Mouse (Mus musculus): ENCODE data around the gene Fam219a. TPM values are rescaled to one million over a fixed set of nuclear protein-coding genes. Genes with fewer than 3 reads are reported as not detected.

The Fam219a gene
- polyA plus RNA-seq, 1 experiment from 2014 or later, result 0.30 TPM

GRCm38 (mm10) chr4:41504325-41504724, 65.0 kb downstream of the Fam219a start:
- Histone ChIP-seq H3K4me2 (no peak overlapping the region), H3K27me3 (peaks cover 69% of the 10 kb centered on the region), H3K27ac (no peak overlapping the region), H3K36me3 (no peaks in the 10 kb centered on the region), H3K4me1 (replicated peaks) (peaks cover 35% of the 10 kb centered on the region), H3K9me3 (replicated peaks) (no peaks in the 10 kb centered on the region), H3K4me3 (replicated peaks) (no peak overlapping the region), H3K9ac (no peak overlapping the region)
- 63% methylated on average over 5 of the region's 5 CpGs for WGBS (ENCODE audit: insufficient replicate concordance)
- DNase-seq (no peak), ATAC-seq (ENCODE audit: low read depth) (no peak)

GRCm38 (mm10) chr4:41502986-41503412, 66.3 kb downstream of the Fam219a start, which contains the start of gene AI464131:
TSS of gene AI464131 (minus strand) at chr4:41503076.
- Histone ChIP-seq H3K36me3 (no peaks in the 10 kb centered on the region), H3K27me3 (peaks cover 69% of the 10 kb centered on the region)
- whole genome bisulfite sequencing (ENCODE audit: insufficient replicate concordance), result under 1% methylated on average over 18 of the region's 18 CpGs

GRCm38 (mm10) chr4:41502171-41502940, 67.0 kb downstream of the Fam219a start:
- Histone ChIP-seq H3K9me3 (replicated peaks) (no peaks in the 10 kb centered on the region), H3K9ac (peak overlapping the region; percentile 39; the same call in 1 of the 2 replicates), H3K4me2 (peak overlapping the region; percentile 71), H3K27me3 (peaks cover 69% of the 10 kb centered on the region), H3K27ac (no peak overlapping the region), H3K36me3 (no peaks in the 10 kb centered on the region), H3K4me1 (replicated peaks) (peaks cover 46% of the 10 kb centered on the region), H3K4me3 (replicated peaks) (peak overlapping the region; percentile 46)
- DNase-seq, result no peak
- ATAC-seq (ENCODE audit: low read depth), result peak; percentile 11
- 16% methylated on average over 20 of the region's 20 CpGs for WGBS (ENCODE audit: insufficient replicate concordance)

More at GRCm38 (mm10) chr4:41502986-41503412, 66.3 kb downstream of the Fam219a start, which contains the start of gene AI464131:
- Histone ChIP-seq H3K4me3 (replicated peaks) (peak within 1 kb of the TSS; percentile 46), H3K4me2 (peak within 1 kb of the TSS; percentile 71), H3K9me3 (replicated peaks) (no peaks in the 10 kb centered on the region), H3K9ac (peak within 1 kb of the TSS; percentile 39; the same call in 1 of the 2 replicates), H3K4me1 (replicated peaks) (peaks cover 44% of the 10 kb centered on the region), H3K27ac (no peak within 1 kb of the TSS)
- DNase-seq, result peak; percentile 95
- ATAC-seq (ENCODE audit: low read depth), result peak; percentile 92

- Histone ChIP-seq H3K4me1 (replicated peaks) (peaks cover 33% of the 10 kb centered on the region), H3K9ac (no peak overlapping the region), H3K4me2 (no peak overlapping the region), H3K36me3 (no peaks in the 10 kb centered on the region), H3K27me3 (peaks cover 71% of the 10 kb centered on the region), H3K4me3 (replicated peaks) (no peak overlapping the region), H3K27ac (no peak overlapping the region), H3K9me3 (replicated peaks) (no peaks in the 10 kb centered on the region)
- no peak for DNase-seq
- no peak for ATAC-seq (ENCODE audit: low read depth)
- 59% methylated on average over 4 of the region's 4 CpGs for WGBS (ENCODE audit: insufficient replicate concordance)
Measured at GRCm38 (mm10) chr4:41500787-41501186, 68.6 kb downstream of the Fam219a start.

- Histone ChIP-seq H3K4me1 (replicated peaks) (peaks cover 35% of the 10 kb centered on the region), H3K27ac (no peak overlapping the region)
- whole genome bisulfite sequencing (ENCODE audit: insufficient replicate concordance), result 45% methylated on average over 8 of the region's 8 CpGs
Measured at GRCm38 (mm10) chr4:41499619-41500018, 69.7 kb downstream of the Fam219a start.

GRCm38 (mm10) chr4:41498921-41499391, 70.4 kb downstream of the Fam219a start:
- WGBS (ENCODE audit: insufficient replicate concordance), result 5% methylated on average over 43 of the region's 43 CpGs
- peaks cover 81% of the 10 kb centered on the region for H3K27me3 ChIP-seq
- DNase-seq, result no peak

More at GRCm38 (mm10) chr4:41499619-41500018, 69.7 kb downstream of the Fam219a start:
- Histone ChIP-seq H3K4me3 (replicated peaks) (no peak overlapping the region), H3K9ac (no peak overlapping the region), H3K36me3 (no peaks in the 10 kb centered on the region), H3K4me2 (no peak overlapping the region), H3K9me3 (replicated peaks) (no peaks in the 10 kb centered on the region), H3K27me3 (peaks cover 79% of the 10 kb centered on the region)
- ATAC-seq (ENCODE audit: low read depth), result no peak
- no peak for DNase-seq

GRCm38 (mm10) chr4:41497995-41498845, 71.1 kb downstream of the Fam219a start:
- ATAC-seq (ENCODE audit: low read depth) (no peak), DNase-seq (no peak)
- Histone ChIP-seq H3K4me1 (replicated peaks) (peaks cover 40% of the 10 kb centered on the region), H3K27me3 (peaks cover 81% of the 10 kb centered on the region), H3K4me2 (peak overlapping the region; percentile 47), H3K9ac (no peak overlapping the region), H3K36me3 (no peaks in the 10 kb centered on the region), H3K4me3 (replicated peaks) (peak overlapping the region; percentile 25), H3K9me3 (replicated peaks) (no peaks in the 10 kb centered on the region), H3K27ac (no peak overlapping the region)
- WGBS (ENCODE audit: insufficient replicate concordance), result 6% methylated on average over 72 of the region's 72 CpGs

More at GRCm38 (mm10) chr4:41498921-41499391, 70.4 kb downstream of the Fam219a start:
- Histone ChIP-seq H3K4me2 (peak overlapping the region; percentile 47), H3K9ac (no peak overlapping the region), H3K4me1 (replicated peaks) (peaks cover 42% of the 10 kb centered on the region), H3K27ac (no peak overlapping the region), H3K4me3 (replicated peaks) (0 out of 2 replicates have a peak overlapping the region, but pooled peaks have one; percentile 14), H3K36me3 (no peaks in the 10 kb centered on the region), H3K9me3 (replicated peaks) (no peaks in the 10 kb centered on the region)
- ATAC-seq (ENCODE audit: low read depth), result no peak

GRCm38 (mm10) chr4:41497579-41497978, 71.8 kb downstream of the Fam219a start:
- Histone ChIP-seq H3K4me3 (replicated peaks) (peak overlapping the region; percentile 25), H3K27me3 (peaks cover 80% of the 10 kb centered on the region), H3K4me1 (replicated peaks) (peaks cover 36% of the 10 kb centered on the region), H3K4me2 (peak overlapping the region; percentile 47), H3K9me3 (replicated peaks) (no peaks in the 10 kb centered on the region), H3K9ac (no peak overlapping the region), H3K36me3 (no peaks in the 10 kb centered on the region), H3K27ac (no peak overlapping the region)
- ATAC-seq (ENCODE audit: low read depth) (no peak), DNase-seq (no peak)
- whole genome bisulfite sequencing (ENCODE audit: insufficient replicate concordance), result 1% methylated on average over 34 of the region's 34 CpGs

- peaks cover 74% of the 10 kb centered on the region for H3K27me3 ChIP-seq
- WGBS (ENCODE audit: insufficient replicate concordance), result 45% methylated on average over 5 of the region's 5 CpGs
- H3K9ac ChIP-seq, result no peak overlapping the region
- H3K9me3 ChIP-seq (replicated peaks), result no peaks in the 10 kb centered on the region
- peaks cover 31% of the 10 kb centered on the region for H3K4me1 ChIP-seq (replicated peaks)
- DNase-seq (no peak), ATAC-seq (ENCODE audit: low read depth) (no peak)
- no peak overlapping the region for H3K4me2 ChIP-seq
- no peak overlapping the region for H3K4me3 ChIP-seq (replicated peaks)
- H3K27ac ChIP-seq, result no peak overlapping the region
- H3K36me3 ChIP-seq, result no peaks in the 10 kb centered on the region
Measured at GRCm38 (mm10) chr4:41497046-41497445, 72.3 kb downstream of the Fam219a start.

- no peaks in the 10 kb centered on the region for H3K36me3 ChIP-seq
- H3K4me3 ChIP-seq (replicated peaks), result no peak overlapping the region
- peaks cover 30% of the 10 kb centered on the region for H3K4me1 ChIP-seq (replicated peaks)
- H3K27ac ChIP-seq, result no peak overlapping the region
- no peak for ATAC-seq (ENCODE audit: low read depth)
- no peak overlapping the region for H3K4me2 ChIP-seq
- 78% methylated on average over 11 of the region's 11 CpGs for WGBS (ENCODE audit: insufficient replicate concordance)
- H3K9ac ChIP-seq, result no peak overlapping the region
- H3K27me3 ChIP-seq, result peaks cover 62% of the 10 kb centered on the region
- H3K9me3 ChIP-seq (replicated peaks), result no peaks in the 10 kb centered on the region
- DNase-seq, result no peak
Measured at GRCm38 (mm10) chr4:41495850-41496249, 73.5 kb downstream of the Fam219a start.

- H3K9me3 ChIP-seq (replicated peaks), result no peaks in the 10 kb centered on the region
- no peaks in the 10 kb centered on the region for H3K36me3 ChIP-seq
- H3K4me3 ChIP-seq (replicated peaks), result no peak overlapping the region
- no peak overlapping the region for H3K4me2 ChIP-seq
- ATAC-seq (ENCODE audit: low read depth), result no peak
- 53% methylated on average over 4 of the region's 4 CpGs for WGBS (ENCODE audit: insufficient replicate concordance)
- H3K9ac ChIP-seq, result no peak overlapping the region
- H3K27me3 ChIP-seq, result peaks cover 55% of the 10 kb centered on the region
- H3K27ac ChIP-seq, result no peak overlapping the region
- peaks cover 30% of the 10 kb centered on the region for H3K4me1 ChIP-seq (replicated peaks)
- no peak for DNase-seq
Measured at GRCm38 (mm10) chr4:41495076-41495475, 74.3 kb downstream of the Fam219a start.

All from liver, embryonic 13.5 days (tissue).